Comparison of ENCODE assay signal across 28 mouse cellular contexts in genomic region chr9:83051666-83052065, GRCm38 (mm10).
DNase-seq lines count a peak whose midpoint lies in the region; ATAC-seq and TF ChIP-seq lines count a peak whose summit lies in the region.
"Had no signal": no experiment of that assay in that cellular context is flagged by ENCODE, and none has a peak within 500 bp of the region (broad histone marks: within the 10 kb centered on the region; RNA-seq: fewer than 3 reads in every experiment).

No protein-coding gene starts in this region.

- H3K36me3 ChIP-seq in forebrain, embryonic 10.5 days (replicated peaks) = no peaks in the 10 kb centered on the region
- no peaks in the 10 kb centered on the region for H3K36me3 ChIP-seq in forebrain, postnatal 0 days (ENCODE audit: insufficient read depth)
- no peaks in the 10 kb centered on the region for H3K36me3 ChIP-seq in midbrain, embryonic 11.5 days (ENCODE audit: control insufficient read depth, insufficient read depth, low read length)
- no peaks in the 10 kb centered on the region for H3K36me3 ChIP-seq in midbrain, embryonic 16.5 days (ENCODE audit: control insufficient read depth, insufficient read depth, low read length)
- H3K36me3 ChIP-seq in liver, embryonic 12.5 days = no peaks in the 10 kb centered on the region
- H3K36me3 ChIP-seq: embryonic facial prominence, embryonic 13.5 days; embryonic facial prominence, embryonic 15.5 days; forebrain, embryonic 15.5 days; G1E had no signal

- no peak overlapping the region for H3K4me3 ChIP-seq in forebrain, embryonic 10.5 days
- no peak overlapping the region for H3K4me3 ChIP-seq in forebrain, postnatal 0 days (ENCODE audit: low read depth, low read length)
- no peak overlapping the region for H3K4me3 ChIP-seq in midbrain, embryonic 11.5 days (ENCODE audit: low read depth, low read length)
- H3K4me3 ChIP-seq in midbrain, embryonic 16.5 days (ENCODE audit: low read depth, low read length) = no peak overlapping the region
- H3K4me3 ChIP-seq in liver, embryonic 12.5 days = no peak overlapping the region
- H3K4me3 ChIP-seq: embryonic facial prominence, embryonic 13.5 days; embryonic facial prominence, embryonic 15.5 days; erythroblast, embryonic 14.5 days; forebrain, embryonic 13.5 days; forebrain, embryonic 15.5 days had no signal

- peaks cover 25% of the 10 kb centered on the region for H3K4me1 ChIP-seq in forebrain, embryonic 10.5 days
- no peaks in the 10 kb centered on the region for H3K4me1 ChIP-seq in forebrain, postnatal 0 days (ENCODE audit: insufficient read depth)
- H3K4me1 ChIP-seq in midbrain, embryonic 11.5 days (ENCODE audit: control insufficient read depth, insufficient read depth, low read length) = no peaks in the 10 kb centered on the region
- H3K4me1 ChIP-seq in midbrain, embryonic 16.5 days (ENCODE audit: control insufficient read depth, insufficient read depth, low read length) = no peaks in the 10 kb centered on the region
- no peaks in the 10 kb centered on the region for H3K4me1 ChIP-seq in liver, embryonic 12.5 days
- H3K4me1 ChIP-seq: forebrain, embryonic 13.5 days; forebrain, embryonic 15.5 days had no signal

- WGBS in forebrain, embryonic 10.5 days = 69% methylated on average over 7 of the region's 7 CpGs
- 70% methylated on average over 7 of the region's 7 CpGs for WGBS in forebrain, postnatal 0 days
- WGBS in midbrain, embryonic 11.5 days = 76% methylated on average over 7 of the region's 7 CpGs
- WGBS in midbrain, embryonic 16.5 days = 68% methylated on average over 7 of the region's 7 CpGs
- WGBS in liver, embryonic 12.5 days (ENCODE audit: insufficient replicate concordance) = 78% methylated on average over 7 of the region's 7 CpGs

- ATAC-seq in forebrain, postnatal 0 days = no peak
- no peak for ATAC-seq in midbrain, embryonic 11.5 days (ENCODE audit: low FRiP score)
- ATAC-seq in midbrain, embryonic 16.5 days = no peak
- ATAC-seq in liver, embryonic 12.5 days = no peak
- ATAC-seq: CD4-positive, CD25-positive, alpha-beta regulatory T cell, adult 4 months; forebrain, embryonic 13.5 days; forebrain, embryonic 15.5 days; Patski had no signal

- no peaks in the 10 kb centered on the region for H3K9me3 ChIP-seq in forebrain, embryonic 10.5 days
- H3K9me3 ChIP-seq in forebrain, postnatal 0 days (ENCODE audit: low read length) = no peaks in the 10 kb centered on the region
- no peaks in the 10 kb centered on the region for H3K9me3 ChIP-seq in midbrain, embryonic 11.5 days (ENCODE audit: control insufficient read depth, low read length)
- H3K9me3 ChIP-seq in midbrain, embryonic 16.5 days (replicated peaks; ENCODE audit: control insufficient read depth, low read length, poor library complexity, severe bottlenecking) = no peaks in the 10 kb centered on the region
- no peaks in the 10 kb centered on the region for H3K9me3 ChIP-seq in liver, embryonic 12.5 days (replicated peaks)
- H3K9me3 ChIP-seq: embryonic facial prominence, embryonic 13.5 days; embryonic facial prominence, embryonic 15.5 days; forebrain, embryonic 13.5 days; forebrain, embryonic 15.5 days; G1E had no signal

- DNase-seq in forebrain, embryonic 10.5 days (ENCODE audit: extremely low spot score, low spot score) = no peak
- DNase-seq in forebrain, postnatal 0 days = no peak
- DNase-seq in midbrain, embryonic 11.5 days (ENCODE audit: low spot score, missing footprints) = peak; percentile 54
- DNase-seq in R1 (ENCODE audit: low read depth, low spot score) (peak; percentile 55), ZHBTc4 (ENCODE audit: low read depth, low spot score) (peak; percentile 67)
- DNase-seq in layer of hippocampus, adult 8-10 months (ENCODE audit: low spot score in 2 of 2) = no peak
- DNase-seq: adrenal gland, adult 2 months; adrenal gland, postnatal 10 days; adrenal gland, postnatal 25 days; B cell, adult 2 months; cerebellum, adult 11 months; cerebellum, adult 18-20 months; cerebellum, adult 8-10 months; cerebellum, adult 9-11 months; cerebellum, postnatal 14 days; cerebellum, postnatal 36 days; embryo, embryonic 11 days had no signal

- no peak overlapping the region for H3K9ac ChIP-seq in forebrain, postnatal 0 days
- H3K9ac ChIP-seq in midbrain, embryonic 11.5 days (ENCODE audit: low read length) = no peak overlapping the region
- H3K9ac ChIP-seq in midbrain, embryonic 16.5 days (ENCODE audit: low read depth, low read length) = no peak overlapping the region
- H3K9ac ChIP-seq in liver, embryonic 12.5 days = no peak overlapping the region
- H3K9ac ChIP-seq: embryonic facial prominence, embryonic 13.5 days; embryonic facial prominence, embryonic 15.5 days; forebrain, embryonic 13.5 days; forebrain, embryonic 15.5 days had no signal

- H3K4me2 ChIP-seq in forebrain, postnatal 0 days (ENCODE audit: low read depth) = no peak overlapping the region
- no peak overlapping the region for H3K4me2 ChIP-seq in midbrain, embryonic 11.5 days
- no peak overlapping the region for H3K4me2 ChIP-seq in midbrain, embryonic 16.5 days (ENCODE audit: low read length)
- H3K4me2 ChIP-seq in liver, embryonic 12.5 days = no peak overlapping the region
- H3K4me2 ChIP-seq: embryonic facial prominence, embryonic 13.5 days; embryonic facial prominence, embryonic 15.5 days; forebrain, embryonic 13.5 days; forebrain, embryonic 15.5 days had no signal

- H3K27ac ChIP-seq in forebrain, embryonic 10.5 days = peak overlapping the region; percentile 30; the same call in 1 of the 2 replicates
- H3K27ac ChIP-seq in forebrain, postnatal 0 days (ENCODE audit: low read depth, low read length) = no peak overlapping the region
- H3K27ac ChIP-seq in midbrain, embryonic 11.5 days (ENCODE audit: low read depth, low read length) = no peak overlapping the region
- H3K27ac ChIP-seq in midbrain, embryonic 16.5 days (ENCODE audit: low read length) = no peak overlapping the region
- no peak overlapping the region for H3K27ac ChIP-seq in liver, embryonic 12.5 days
- H3K27ac ChIP-seq: embryonic facial prominence, embryonic 13.5 days; embryonic facial prominence, embryonic 15.5 days; forebrain, embryonic 13.5 days; forebrain, embryonic 15.5 days had no signal

- TF ChIP-seq CTCF in forebrain, postnatal 0 days (IDR thresholded peaks at IDR 0.05; ENCODE audit: low read depth) = no peak

- H3K27me3 ChIP-seq in forebrain, embryonic 10.5 days (ENCODE audit: poor library complexity, severe bottlenecking) = no peaks in the 10 kb centered on the region
- H3K27me3 ChIP-seq in forebrain, postnatal 0 days (ENCODE audit: insufficient read depth, low read length) = no peaks in the 10 kb centered on the region
- H3K27me3 ChIP-seq in midbrain, embryonic 11.5 days (ENCODE audit: control insufficient read depth, insufficient read depth, low read length) = no peaks in the 10 kb centered on the region
- H3K27me3 ChIP-seq in midbrain, embryonic 16.5 days (ENCODE audit: control insufficient read depth, insufficient read depth, low read depth, low read length) = no peaks in the 10 kb centered on the region
- no peaks in the 10 kb centered on the region for H3K27me3 ChIP-seq in liver, embryonic 12.5 days (replicated peaks)
- H3K27me3 ChIP-seq: CH12.LX; embryonic facial prominence, embryonic 13.5 days; embryonic facial prominence, embryonic 15.5 days; forebrain, embryonic 13.5 days; forebrain, embryonic 15.5 days; Patski had no signal

Comparison
In these comparisons a context has a peak if more than half of its experiments do, and no peak if none do; other contexts are left out.
1. DNase-seq: peak in midbrain, embryonic 11.5 days (single experiment), R1 (single experiment) and ZHBTc4 (single experiment); none in forebrain, embryonic 10.5 days (single experiment), forebrain, postnatal 0 days (single experiment) and layer of hippocampus, adult 8-10 months (0 of 2).